Mouse (Mus musculus): ENCODE data around the gene Bpi.

Bpi gene

GRCm38 (mm10) chr2:158232414-158232813 is 25.5 kb upstream of the Bpi start:
- Histone ChIP-seq H3K4me3 (replicated peaks; ENCODE audit: low read length) (no peak overlapping the region), H3K9me3 (ENCODE audit: low read length) (peaks cover 19% of the 10 kb centered on the region), H3K36me3 (ENCODE audit: insufficient read depth, low read length) (no peaks in the 10 kb centered on the region), H3K27me3 (ENCODE audit: insufficient read depth, low read length) (peaks cover 31% of the 10 kb centered on the region), H3K4me1 (replicated peaks; ENCODE audit: low read depth, low read length) (peaks cover 21% of the 10 kb centered on the region)
- TF ChIP-seq POU5F1 (IDR thresholded peaks at IDR 0.05; ENCODE audit: borderline replicate concordance, low read length) = no peak
- no peak for TF ChIP-seq NANOG (IDR thresholded peaks at IDR 0.05; ENCODE audit: borderline replicate concordance, low read length)
- no peak for TF ChIP-seq CTCF (conservative IDR thresholded peaks at IDR 0.05; ENCODE audit: low read length)

GRCm38 (mm10) chr2:158233106-158233505 is 24.8 kb upstream of the Bpi start:
- Histone ChIP-seq H3K4me3 (replicated peaks; ENCODE audit: low read length) (no peak overlapping the region), H3K9me3 (ENCODE audit: low read length) (peaks cover 19% of the 10 kb centered on the region), H3K27me3 (ENCODE audit: insufficient read depth, low read length) (peaks cover 24% of the 10 kb centered on the region), H3K36me3 (ENCODE audit: insufficient read depth, low read length) (no peaks in the 10 kb centered on the region), H3K4me1 (replicated peaks; ENCODE audit: low read depth, low read length) (peaks cover 21% of the 10 kb centered on the region)
- TF ChIP-seq CTCF (conservative IDR thresholded peaks at IDR 0.05; ENCODE audit: low read length) (no peak), POU5F1 (IDR thresholded peaks at IDR 0.05; ENCODE audit: borderline replicate concordance, low read length) (no peak)

- H3K4me1 ChIP-seq (replicated peaks; ENCODE audit: low read depth, low read length) = no peaks in the 10 kb centered on the region
- H3K27me3 ChIP-seq (ENCODE audit: insufficient read depth, low read length) = peaks cover 2% of the 10 kb centered on the region; the same call in 1 of the 2 replicates
- TF ChIP-seq CTCF (conservative IDR thresholded peaks at IDR 0.05; ENCODE audit: low read length) (no peak), NANOG (IDR thresholded peaks at IDR 0.05; ENCODE audit: borderline replicate concordance, low read length) (no peak), POU5F1 (IDR thresholded peaks at IDR 0.05; ENCODE audit: borderline replicate concordance, low read length) (no peak)
- peaks cover 19% of the 10 kb centered on the region for H3K9me3 ChIP-seq (ENCODE audit: low read length)
- H3K4me3 ChIP-seq (replicated peaks; ENCODE audit: low read length) = no peak overlapping the region
- no peaks in the 10 kb centered on the region for H3K36me3 ChIP-seq (ENCODE audit: insufficient read depth, low read length)
These were observed 21.2 kb upstream of the Bpi start for GRCm38 (mm10) chr2:158236698-158237097.

- Histone ChIP-seq H3K9me3 (ENCODE audit: low read length) (peaks cover 12% of the 10 kb centered on the region), H3K4me1 (replicated peaks; ENCODE audit: low read depth, low read length) (no peaks in the 10 kb centered on the region), H3K36me3 (ENCODE audit: insufficient read depth, low read length) (no peaks in the 10 kb centered on the region), H3K27me3 (ENCODE audit: insufficient read depth, low read length) (no peaks in the 10 kb centered on the region; the same call in none of the 2 replicates), H3K4me3 (replicated peaks; ENCODE audit: low read length) (no peak overlapping the region)
- no peak for TF ChIP-seq CTCF (conservative IDR thresholded peaks at IDR 0.05; ENCODE audit: low read length)
- TF ChIP-seq NANOG (IDR thresholded peaks at IDR 0.05; ENCODE audit: borderline replicate concordance, low read length) = no peak
- no peak for TF ChIP-seq POU5F1 (IDR thresholded peaks at IDR 0.05; ENCODE audit: borderline replicate concordance, low read length)
These were observed 19.8 kb upstream of the Bpi start for GRCm38 (mm10) chr2:158238101-158238500.

GRCm38 (mm10) chr2:158241126-158241738 is 16.7 kb upstream of the Bpi start:
- Histone ChIP-seq H3K36me3 (ENCODE audit: insufficient read depth, low read length) (no peaks in the 10 kb centered on the region), H3K9me3 (ENCODE audit: low read length) (no peaks in the 10 kb centered on the region), H3K27me3 (ENCODE audit: insufficient read depth, low read length) (peaks cover 9% of the 10 kb centered on the region), H3K4me1 (replicated peaks; ENCODE audit: low read depth, low read length) (no peaks in the 10 kb centered on the region), H3K4me3 (replicated peaks; ENCODE audit: low read length) (no peak overlapping the region)
- TF ChIP-seq POU5F1 (IDR thresholded peaks at IDR 0.05; ENCODE audit: borderline replicate concordance, low read length) (no peak), CTCF (conservative IDR thresholded peaks at IDR 0.05; ENCODE audit: low read length) (no peak), NANOG (IDR thresholded peaks at IDR 0.05; ENCODE audit: borderline replicate concordance, low read length) (no peak)

GRCm38 (mm10) chr2:158242170-158242896 is 15.6 kb upstream of the Bpi start:
- no peaks in the 10 kb centered on the region for H3K9me3 ChIP-seq (ENCODE audit: low read length)
- no peaks in the 10 kb centered on the region for H3K4me1 ChIP-seq (replicated peaks; ENCODE audit: low read depth, low read length)
- no peak for TF ChIP-seq CTCF (conservative IDR thresholded peaks at IDR 0.05; ENCODE audit: low read length)
- TF ChIP-seq POU5F1 (IDR thresholded peaks at IDR 0.05; ENCODE audit: borderline replicate concordance, low read length) = no peak
- no peak for TF ChIP-seq NANOG (IDR thresholded peaks at IDR 0.05; ENCODE audit: borderline replicate concordance, low read length)
- no peaks in the 10 kb centered on the region for H3K36me3 ChIP-seq (ENCODE audit: insufficient read depth, low read length)
- peaks cover 18% of the 10 kb centered on the region for H3K27me3 ChIP-seq (ENCODE audit: insufficient read depth, low read length)
- H3K4me3 ChIP-seq (replicated peaks; ENCODE audit: low read length) = no peak overlapping the region

- Histone ChIP-seq H3K36me3 (ENCODE audit: insufficient read depth, low read length) (no peaks in the 10 kb centered on the region), H3K4me1 (replicated peaks; ENCODE audit: low read depth, low read length) (no peaks in the 10 kb centered on the region), H3K4me3 (replicated peaks; ENCODE audit: low read length) (no peak overlapping the region), H3K27me3 (ENCODE audit: insufficient read depth, low read length) (peaks cover 19% of the 10 kb centered on the region), H3K9me3 (ENCODE audit: low read length) (no peaks in the 10 kb centered on the region)
- no peak for TF ChIP-seq CTCF (conservative IDR thresholded peaks at IDR 0.05; ENCODE audit: low read length)
- TF ChIP-seq NANOG (IDR thresholded peaks at IDR 0.05; ENCODE audit: borderline replicate concordance, low read length) = no peak
- TF ChIP-seq POU5F1 (IDR thresholded peaks at IDR 0.05; ENCODE audit: borderline replicate concordance, low read length) = no peak
These were observed 14.6 kb upstream of the Bpi start for GRCm38 (mm10) chr2:158243129-158243870.

- peaks cover 19% of the 10 kb centered on the region for H3K27me3 ChIP-seq (ENCODE audit: insufficient read depth, low read length)
- no peaks in the 10 kb centered on the region for H3K4me1 ChIP-seq (replicated peaks; ENCODE audit: low read depth, low read length)
- TF ChIP-seq NANOG (IDR thresholded peaks at IDR 0.05; ENCODE audit: borderline replicate concordance, low read length) = no peak
- no peak for TF ChIP-seq POU5F1 (IDR thresholded peaks at IDR 0.05; ENCODE audit: borderline replicate concordance, low read length)
- TF ChIP-seq CTCF (conservative IDR thresholded peaks at IDR 0.05; ENCODE audit: low read length) = no peak
- no peaks in the 10 kb centered on the region for H3K9me3 ChIP-seq (ENCODE audit: low read length)
- no peak overlapping the region for H3K4me3 ChIP-seq (replicated peaks; ENCODE audit: low read length)
- H3K36me3 ChIP-seq (ENCODE audit: insufficient read depth, low read length) = no peaks in the 10 kb centered on the region
These were observed 12.6 kb upstream of the Bpi start for GRCm38 (mm10) chr2:158245072-158245817.

Measured in E14TG2a.4 (cell line).